In genomic region chr2:55437977-55438376, GRCm38 (mm10) we compare ENCODE assay signal across 11 mouse cellular contexts. TPM values are rescaled to one million over a fixed set of nuclear protein-coding genes. Genes with fewer than 3 reads are reported as not detected.
DNase-seq lines count a peak whose midpoint lies in the region; ATAC-seq and TF ChIP-seq lines count a peak whose summit lies in the region.
"Had no signal": no experiment of that assay in that cellular context is flagged by ENCODE, and none has a peak within 500 bp of the region (broad histone marks: within the 10 kb centered on the region; RNA-seq: fewer than 3 reads in every experiment).

No protein-coding gene starts in this region.

- H3K9ac ChIP-seq in heart, embryonic 16.5 days (ENCODE audit: low read length): peak overlapping the region; percentile 75
- peak overlapping the region; percentile 79 for H3K9ac ChIP-seq in hindbrain, embryonic 15.5 days
- no peak overlapping the region for H3K9ac ChIP-seq in neural tube, embryonic 12.5 days

- H3K4me2 ChIP-seq in heart, embryonic 16.5 days (ENCODE audit: low read depth, low read length): peak overlapping the region; percentile 73
- peak overlapping the region; percentile 95 for H3K4me2 ChIP-seq in hindbrain, embryonic 15.5 days
- peak overlapping the region; percentile 76 for H3K4me2 ChIP-seq in neural tube, embryonic 12.5 days (replicated peaks)

- no peaks in the 10 kb centered on the region for H3K36me3 ChIP-seq in heart, embryonic 16.5 days (ENCODE audit: control insufficient read depth, insufficient read depth)
- no peaks in the 10 kb centered on the region for H3K36me3 ChIP-seq in hindbrain, embryonic 15.5 days
- no peaks in the 10 kb centered on the region for H3K36me3 ChIP-seq in neural tube, embryonic 12.5 days

- H3K27me3 ChIP-seq in heart, embryonic 16.5 days (ENCODE audit: control insufficient read depth, insufficient read depth, low read length): peaks cover 11% of the 10 kb centered on the region
- no peaks in the 10 kb centered on the region for H3K27me3 ChIP-seq in hindbrain, embryonic 15.5 days
- peaks cover 19% of the 10 kb centered on the region for H3K27me3 ChIP-seq in neural tube, embryonic 12.5 days (replicated peaks)

- H3K27ac ChIP-seq in heart, embryonic 16.5 days (ENCODE audit: low read length): no peak overlapping the region
- H3K27ac ChIP-seq in cortical plate, adult 2 months (ENCODE audit: insufficient read depth, low read length): no peak overlapping the region
- no peak overlapping the region for H3K27ac ChIP-seq in hindbrain, embryonic 15.5 days (replicated peaks)
- no peak overlapping the region for H3K27ac ChIP-seq in neural tube, embryonic 12.5 days
- H3K27ac ChIP-seq: kidney, postnatal 0 days had no signal

- WGBS in heart, embryonic 16.5 days: 17% methylated on average over 1 of the region's 1 CpGs
- 20% methylated on average over 1 of the region's 1 CpGs for WGBS in hindbrain, embryonic 15.5 days
- 0% methylated on average over 1 of the region's 1 CpGs for WGBS in neural tube, embryonic 12.5 days

- H3K4me1 ChIP-seq in heart, embryonic 16.5 days (ENCODE audit: control insufficient read depth, insufficient read depth, low read length): peaks cover 4% of the 10 kb centered on the region; the same call in 1 of the 2 replicates
- H3K4me1 ChIP-seq in cortical plate, adult 2 months (ENCODE audit: control insufficient read depth, insufficient read depth, low read length): no peaks in the 10 kb centered on the region
- H3K4me1 ChIP-seq in hindbrain, embryonic 15.5 days (replicated peaks): peaks cover 16% of the 10 kb centered on the region
- H3K4me1 ChIP-seq in neural tube, embryonic 12.5 days: peaks cover 19% of the 10 kb centered on the region

- TF ChIP-seq POLR2A in cortical plate, adult 2 months (IDR thresholded peaks at IDR 0.05; ENCODE audit: extremely low read depth, insufficient read depth, low read length): no peak

- peak overlapping the region; percentile 69 for H3K4me3 ChIP-seq in heart, embryonic 16.5 days (ENCODE audit: low read length)
- H3K4me3 ChIP-seq in cortical plate, adult 2 months (ENCODE audit: insufficient read depth, low read length): peak overlapping the region; percentile 92
- H3K4me3 ChIP-seq in hindbrain, embryonic 15.5 days: peak overlapping the region; percentile 72
- H3K4me3 ChIP-seq in neural tube, embryonic 12.5 days: peak overlapping the region; percentile 48

- ATAC-seq in heart, embryonic 16.5 days (replicated peaks; ENCODE audit: extremely low read depth, insufficient read depth, low FRiP score): no peak
- no peak for ATAC-seq in hindbrain, embryonic 15.5 days (ENCODE audit: low FRiP score, low read depth)
- no peak for ATAC-seq in neural tube, embryonic 12.5 days (ENCODE audit: low FRiP score, low read depth)

- DNase-seq in heart, adult 18-20 months: no peak
- DNase-seq in ovary, postnatal 10 days (ENCODE audit: low spot score): no peak
- no peak for DNase-seq in thymus, adult 18-20 months
- DNase-seq in B cell, adult 2 months: no peak
- DNase-seq: thymus, adult 2 months had no signal

- TF ChIP-seq CTCF in cortical plate, adult 2 months (IDR thresholded peaks at IDR 0.05; ENCODE audit: extremely low read depth, insufficient read depth, low read length): no peak

- no peaks in the 10 kb centered on the region for H3K9me3 ChIP-seq in heart, embryonic 16.5 days (replicated peaks; ENCODE audit: control insufficient read depth, low read length)
- H3K9me3 ChIP-seq in hindbrain, embryonic 15.5 days: no peaks in the 10 kb centered on the region
- H3K9me3 ChIP-seq in neural tube, embryonic 12.5 days: no peaks in the 10 kb centered on the region

RNA-seq across cellular contexts. Expression of gene Kcnj3, which starts 2.2 kb away (rescaled TPM):
- polyA plus RNA-seq in heart, embryonic 16.5 days (2015; fragmentation: Nextera tagmentation; extraction: Ambion mirVana): 5.6 and 8.4 TPM in 2 replicates
- 10 to 100 TPM; 59.5 to 61.6 TPM for total RNA-seq in heart, adult 18-20 months (2021)
- 52.1 and 58.2 TPM in 2 replicates for polyA plus RNA-seq in cortical plate, adult 2 months (2012; rRNA removed)
- 6.0 and 7.6 TPM in 2 replicates for polyA plus RNA-seq in hindbrain, embryonic 15.5 days (2015; fragmentation: Nextera tagmentation; extraction: Ambion mirVana)
- polyA plus RNA-seq in neural tube, embryonic 12.5 days (2016; fragmentation: Nextera tagmentation; extraction: Ambion mirVana): 0.88 and 1.4 TPM in 2 replicates
- total RNA-seq: common myeloid progenitor, adult 5-6 weeks had no signal
